Mouse (Mus musculus): ENCODE measurements around the gene Limch1.

- TF ChIP-seq GABPA (IDR thresholded peaks at IDR 0.05; ENCODE audit: insufficient replicate concordance, low read depth, low read length) (no peak), CTCF (conservative IDR thresholded peaks at IDR 0.05 in 1 of 2, IDR thresholded peaks at IDR 0.05 in 1 of 2; ENCODE audit: low read depth in 2 of 2, low read length in 2 of 2) (no peak), TBP (conservative IDR thresholded peaks at IDR 0.05; ENCODE audit: low read depth, low read length) (no peak), POLR2A (IDR thresholded peaks at IDR 0.05; ENCODE audit: low read depth, low read length) (no peak), ZNF384 (IDR thresholded peaks at IDR 0.05; ENCODE audit: low read depth, low read length) (no peak), EP300 (IDR thresholded peaks at IDR 0.05; ENCODE audit: low read length) (no peak), UBTF (IDR thresholded peaks at IDR 0.05; ENCODE audit: low read depth, low read length) (no peak), ZKSCAN1 (IDR thresholded peaks at IDR 0.05; ENCODE audit: borderline replicate concordance, low read depth, low read length) (no peak), POLR2AphosphoS2 (IDR thresholded peaks at IDR 0.05; ENCODE audit: low read depth, low read length) (no peak)
Observed at GRCm38 (mm10) chr5:66815877-66816276, 70.2 kb downstream of the Limch1 start.
